Mouse (Mus musculus) hindbrain, embryonic 16.5 days (tissue): ENCODE data around the gene Iqsec1. TPM values are rescaled to one million over a fixed set of nuclear protein-coding genes. Genes with fewer than 3 reads are reported as not detected.

Experiments
- ATAC-seq: fragments of 200-750 bp; cut with Nextera tagmentation; 2 replicates; pipeline ENCODE4 v1.8.0; 2017; ENCODE audit warnings: moderate TSS enrichment, moderate library complexity
- H3K27ac ChIP-seq: fragments of 300-500 bp; sonication (generic); 2 replicates; pipeline ENCODE4 v1.5.1; 2014; ENCODE audit warnings: low read depth, mild to moderate bottlenecking, control low read depth, low read length, moderate library complexity
- H3K27me3 ChIP-seq: fragments of 300-500 bp; sonication (generic); replicated peaks from 2 replicates; pipeline ENCODE4 v1.6.1; 2014; ENCODE audit warnings: low read length; ENCODE audit not compliant: control insufficient read depth, insufficient read depth
- H3K36me3 ChIP-seq: fragments of 300-500 bp; sonication (generic); 2 replicates; pipeline ENCODE4 v1.6.1; 2014; ENCODE audit warnings: mild to moderate bottlenecking, low read length, moderate library complexity, mixed read lengths; ENCODE audit not compliant: control insufficient read depth, insufficient read depth
- H3K4me1 ChIP-seq: fragments of 300-500 bp; sonication (generic); 2 replicates; pipeline ENCODE4 v1.6.1; 2014; ENCODE audit warnings: low read depth, low read length; ENCODE audit not compliant: control insufficient read depth, insufficient read depth
- H3K4me2 ChIP-seq: fragments of 300-500 bp; sonication (generic); 2 replicates; pipeline ENCODE4 v1.6.1; 2014; ENCODE audit warnings: mild to moderate bottlenecking, low read length, control low read depth, moderate library complexity
- H3K4me3 ChIP-seq: fragments of 300-500 bp; sonication (generic); 2 replicates; pipeline ENCODE4 v1.5.1; 2014; ENCODE audit warnings: mild to moderate bottlenecking, low read length, control low read depth, moderate library complexity
- H3K9ac ChIP-seq: fragments of 300-500 bp; sonication (generic); 2 replicates; pipeline ENCODE4 v1.6.1; 2014; ENCODE audit warnings: low read depth, mild to moderate bottlenecking, control low read depth, low read length, moderate library complexity
- H3K9me3 ChIP-seq: fragments of 300-500 bp; sonication (generic); 2 replicates; pipeline ENCODE4 v1.6.1; 2014; ENCODE audit warnings: mild to moderate bottlenecking, low read length, moderate library complexity; ENCODE audit not compliant: control insufficient read depth
- WGBS: fragments of 180-500 bp; shearing (Covaris S2); extraction: QIAGEN DNeasy Blood & Tissue Kit; methylation state at CpG from one replicate; pipeline ENCODE4 v1.1.7; 2014; 5-methylcytosine and 5-hydroxymethylcytosine counted together
- polyA plus RNA-seq: library from polyadenylated mRNA; unstranded; fragments of >200 nt; fragmentation: Nextera tagmentation; extraction: Ambion mirVana; gene quantifications from 2 replicates; pipeline ENCODE4 v1.2.1, GENCODE M21; 2015

Gene Iqsec1
- polyA plus RNA-seq, 1 experiment from 2014 or later: 25.8 TPM

- ATAC-seq: no peak
- peak overlapping the region; percentile 41 for H3K27ac ChIP-seq
- peak overlapping the region; percentile 73 for H3K4me2 ChIP-seq
- no peaks in the 10 kb centered on the region for H3K36me3 ChIP-seq
- H3K9me3 ChIP-seq: no peaks in the 10 kb centered on the region
- WGBS: 61% methylated on average over 2 of the region's 2 CpGs
- H3K9ac ChIP-seq: 0 out of 2 replicates have a peak overlapping the region, but pooled peaks have one; percentile 21
- peaks cover 49% of the 10 kb centered on the region for H3K4me1 ChIP-seq
- peak overlapping the region; percentile 48; the same call in 1 of the 2 replicates for H3K4me3 ChIP-seq
- H3K27me3 ChIP-seq: no peaks in the 10 kb centered on the region
These were observed 180.9 kb downstream of the Iqsec1 start for GRCm38 (mm10) chr6:90807581-90807980.

DNA sequence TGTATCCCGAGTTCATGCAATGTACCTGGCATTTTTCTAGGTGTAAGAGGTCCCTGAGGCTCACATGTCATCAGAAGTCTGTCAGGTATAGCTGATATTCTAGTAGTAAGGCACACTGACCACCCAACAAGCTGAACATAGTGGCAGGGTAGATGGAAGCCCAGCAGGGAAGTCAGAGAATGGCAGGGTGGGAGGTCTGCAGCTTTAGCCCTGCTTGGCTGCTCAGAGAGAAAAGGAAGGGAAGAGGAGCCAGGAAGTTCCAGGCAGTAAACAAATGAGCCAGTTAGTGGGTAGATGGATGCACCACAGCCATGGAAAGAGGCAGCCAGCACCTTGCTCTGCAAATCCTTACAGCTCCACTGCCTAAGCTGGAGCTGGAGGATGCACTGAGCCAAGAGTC lies 181.7 kb downstream of the Iqsec1 start:
- peak overlapping the region; percentile 16; the same call in 1 of the 2 replicates for H3K4me2 ChIP-seq
- no peaks in the 10 kb centered on the region for H3K36me3 ChIP-seq
- H3K4me3 ChIP-seq: no peak overlapping the region
- 0 out of 2 replicates have a peak overlapping the region, but pooled peaks have one; percentile 24 for H3K9ac ChIP-seq
- H3K27me3 ChIP-seq: no peaks in the 10 kb centered on the region
- H3K9me3 ChIP-seq: no peaks in the 10 kb centered on the region
- ATAC-seq: no peak
- peak overlapping the region; percentile 57; the same call in 1 of the 2 replicates for H3K27ac ChIP-seq
- H3K4me1 ChIP-seq: peaks cover 54% of the 10 kb centered on the region
- 67% methylated on average over 1 of the region's 1 CpGs for WGBS

GRCm38 (mm10) chr6:90805101-90805500 lies 183.4 kb downstream of the Iqsec1 start:
- Histone ChIP-seq H3K27ac (no peak overlapping the region), H3K36me3 (no peaks in the 10 kb centered on the region), H3K4me2 (no peak overlapping the region), H3K4me1 (peaks cover 46% of the 10 kb centered on the region), H3K27me3 (no peaks in the 10 kb centered on the region), H3K9me3 (no peaks in the 10 kb centered on the region), H3K4me3 (no peak overlapping the region), H3K9ac (no peak overlapping the region)
- WGBS: 47% methylated on average over 2 of the region's 2 CpGs
- no peak for ATAC-seq

GRCm38 (mm10) chr6:90804646-90805045 lies 183.8 kb downstream of the Iqsec1 start:
- H3K4me2 ChIP-seq: no peak overlapping the region
- no peak overlapping the region for H3K9ac ChIP-seq
- H3K27ac ChIP-seq: no peak overlapping the region
- no peak for ATAC-seq
- no peaks in the 10 kb centered on the region for H3K9me3 ChIP-seq
- peaks cover 46% of the 10 kb centered on the region for H3K4me1 ChIP-seq
- no peak overlapping the region for H3K4me3 ChIP-seq
- no peaks in the 10 kb centered on the region for H3K27me3 ChIP-seq
- no peaks in the 10 kb centered on the region for H3K36me3 ChIP-seq

GRCm38 (mm10) chr6:90802604-90803003 lies 185.9 kb downstream of the Iqsec1 start:
- H3K4me3 ChIP-seq: no peak overlapping the region
- H3K36me3 ChIP-seq: no peaks in the 10 kb centered on the region
- peak overlapping the region; percentile 49 for H3K27ac ChIP-seq
- peak overlapping the region; percentile 23 for H3K9ac ChIP-seq
- H3K4me1 ChIP-seq: peaks cover 26% of the 10 kb centered on the region
- 35% methylated on average over 8 of the region's 8 CpGs for WGBS
- H3K4me2 ChIP-seq: 0 out of 2 replicates have a peak overlapping the region, but pooled peaks have one; percentile 0
- H3K9me3 ChIP-seq: no peaks in the 10 kb centered on the region
- ATAC-seq: peak; percentile 82
- H3K27me3 ChIP-seq: no peaks in the 10 kb centered on the region

DNA sequence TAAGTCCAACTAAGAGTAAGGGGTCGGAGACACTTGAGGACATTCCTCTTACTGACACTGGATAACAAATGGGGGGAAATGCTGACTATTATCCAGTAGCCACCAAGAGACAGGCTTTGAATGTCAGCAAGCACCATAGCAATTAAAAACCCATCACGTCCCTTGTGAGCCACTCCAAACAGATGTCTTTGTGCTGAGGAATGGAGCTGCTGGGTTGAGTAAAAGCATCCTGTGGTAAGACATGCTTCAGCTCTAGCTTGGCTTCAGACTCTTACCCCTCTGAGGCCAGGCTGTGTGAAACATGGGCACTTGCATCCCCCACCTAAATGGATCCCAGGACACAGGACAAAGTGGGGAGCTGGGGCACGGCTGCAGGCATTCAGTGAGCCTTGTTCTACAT lies 186.4 kb downstream of the Iqsec1 start:
- Histone ChIP-seq H3K4me1 (peaks cover 20% of the 10 kb centered on the region), H3K4me2 (no peak overlapping the region), H3K4me3 (no peak overlapping the region), H3K9me3 (no peaks in the 10 kb centered on the region), H3K9ac (no peak overlapping the region), H3K27ac (peak overlapping the region; percentile 49), H3K27me3 (no peaks in the 10 kb centered on the region), H3K36me3 (no peaks in the 10 kb centered on the region)
- peak; percentile 35; the same call in 1 of the 2 replicates for ATAC-seq
- WGBS: 38% methylated on average over 3 of the region's 3 CpGs

- Histone ChIP-seq H3K4me2 (no peak overlapping the region), H3K4me1 (peaks cover 14% of the 10 kb centered on the region), H3K27me3 (no peaks in the 10 kb centered on the region), H3K9me3 (no peaks in the 10 kb centered on the region), H3K36me3 (no peaks in the 10 kb centered on the region), H3K4me3 (no peak overlapping the region), H3K9ac (no peak overlapping the region), H3K27ac (no peak overlapping the region)
- 93% methylated on average over 2 of the region's 2 CpGs for WGBS
- no peak for ATAC-seq
These were observed 187.7 kb downstream of the Iqsec1 start for GRCm38 (mm10) chr6:90800825-90801224.

- Histone ChIP-seq H3K36me3 (no peaks in the 10 kb centered on the region), H3K4me2 (no peak overlapping the region), H3K9me3 (no peaks in the 10 kb centered on the region), H3K4me3 (no peak overlapping the region), H3K27ac (no peak overlapping the region), H3K4me1 (peaks cover 13% of the 10 kb centered on the region), H3K9ac (no peak overlapping the region), H3K27me3 (no peaks in the 10 kb centered on the region)
- ATAC-seq: no peak
- 86% methylated on average over 1 of the region's 1 CpGs for WGBS
These were observed 189.4 kb downstream of the Iqsec1 start for GRCm38 (mm10) chr6:90799116-90799515.

DNA sequence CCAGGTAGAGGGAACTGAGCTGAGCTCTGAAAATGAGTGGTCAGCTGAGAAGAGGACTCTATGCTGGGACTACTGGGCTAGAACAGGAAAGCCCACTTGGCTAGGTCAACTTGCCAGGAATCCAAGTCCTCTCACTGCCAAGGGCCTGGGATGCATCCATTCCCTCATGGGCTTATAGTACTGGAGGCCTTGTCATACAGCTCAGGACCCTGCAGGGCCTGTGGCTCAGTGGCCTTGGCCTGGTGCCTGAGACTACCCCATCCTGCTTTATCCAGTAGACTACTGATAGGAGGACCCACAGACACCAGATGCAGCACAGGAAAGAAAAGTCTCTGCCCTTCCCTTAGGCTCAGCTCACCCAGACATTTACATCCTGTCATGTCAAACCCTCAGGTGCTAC lies 190.3 kb downstream of the Iqsec1 start:
- no peak for ATAC-seq
- H3K4me3 ChIP-seq: no peak overlapping the region
- H3K9ac ChIP-seq: no peak overlapping the region
- no peaks in the 10 kb centered on the region for H3K36me3 ChIP-seq
- no peaks in the 10 kb centered on the region for H3K9me3 ChIP-seq
- H3K27ac ChIP-seq: no peak overlapping the region
- no peaks in the 10 kb centered on the region for H3K27me3 ChIP-seq
- H3K4me2 ChIP-seq: no peak overlapping the region
- peaks cover 12% of the 10 kb centered on the region for H3K4me1 ChIP-seq
